Mouse (Mus musculus) hindbrain, postnatal 0 days (tissue): ENCODE results near the gene Ntrk3. TPM values are rescaled to one million over a fixed set of nuclear protein-coding genes. Genes with fewer than 3 reads are reported as not detected.

ENCODE experiments used
- ATAC-seq: fragments of 200-750 bp; cut with Nextera tagmentation; 2 replicates; pipeline ENCODE4 v1.8.0; 2017; ENCODE audit warnings: mild to moderate bottlenecking, moderate TSS enrichment, moderate library complexity
- DNase-seq: peaks from one replicate; pipeline ENCODE4 v3.0.0-alpha.2; 2015; ENCODE audit warnings: low spot score
- H3K27ac ChIP-seq: fragments of 300-500 bp; sonication (generic); 2 replicates; pipeline ENCODE4 v1.5.1; 2014; ENCODE audit warnings: mild to moderate bottlenecking
- H3K27me3 ChIP-seq: fragments of 300-500 bp; sonication (generic); 2 replicates; pipeline ENCODE4 v1.6.1; 2014; ENCODE audit warnings: low read length, mixed read lengths; ENCODE audit not compliant: insufficient read depth
- H3K36me3 ChIP-seq: fragments of 300-500 bp; sonication (generic); 2 replicates; pipeline ENCODE4 v1.6.1; 2014; ENCODE audit warnings: low read length, mixed read lengths; ENCODE audit not compliant: insufficient read depth
- H3K4me1 ChIP-seq: fragments of 300-500 bp; sonication (generic); 2 replicates; pipeline ENCODE4 v1.6.1; 2014; ENCODE audit warnings: antibody characterized with exemption, low read length, mixed read lengths; ENCODE audit not compliant: insufficient read depth
- H3K4me2 ChIP-seq: fragments of 300-500 bp; sonication (generic); 2 replicates; pipeline ENCODE4 v1.6.1; 2014; ENCODE audit warnings: low read depth, mild to moderate bottlenecking, low read length, moderate library complexity, mixed read lengths
- H3K4me3 ChIP-seq: fragments of 300-500 bp; sonication (generic); 2 replicates; pipeline ENCODE4 v1.5.1; 2014; ENCODE audit warnings: low read length
- H3K9ac ChIP-seq: fragments of 300-500 bp; sonication (generic); replicated peaks from 2 replicates; pipeline ENCODE4 v1.6.1; 2014; ENCODE audit warnings: mild to moderate bottlenecking, low read length, moderate library complexity, mixed read lengths
- H3K9me3 ChIP-seq: fragments of 300-500 bp; sonication (generic); 2 replicates; pipeline ENCODE4 v1.6.1; 2016; ENCODE audit warnings: low read length, mixed read lengths
- CTCF ChIP-seq: IDR thresholded peaks from 2 replicates; pipeline ENCODE4 v1.5.1; 2016; ENCODE audit warnings: antibody characterized with exemption, control low read depth, low read depth
- WGBS: fragments of 180-500 bp; shearing (Covaris S2); extraction: QIAGEN DNeasy Blood & Tissue Kit; methylation state at CpG from one replicate; pipeline ENCODE4 v1.1.7; 2014; 5-methylcytosine and 5-hydroxymethylcytosine counted together
- polyA plus RNA-seq: library from polyadenylated mRNA; unstranded; fragments of >200 nt; fragmentation: Nextera tagmentation; extraction: Ambion mirVana; gene quantifications from 2 replicates; pipeline ENCODE4 v1.2.1, GENCODE M21; 2015
- total RNA-seq: library from RNA; depleted of rRNA; stranded (reverse); fragments of >200 nt; gene quantifications from 2 replicates; pipeline ENCODE4 v1.2.3, GENCODE M21; 2014

The Ntrk3 gene
- total and polyA plus RNA-seq, 2 experiments from 2014 or later = 23.5 to 90.8 TPM

- Histone ChIP-seq H3K27me3 (no peaks in the 10 kb centered on the region), H3K4me2 (no peak overlapping the region), H3K27ac (no peak overlapping the region), H3K9me3 (no peaks in the 10 kb centered on the region), H3K4me3 (no peak overlapping the region), H3K4me1 (no peaks in the 10 kb centered on the region), H3K9ac (no peak overlapping the region), H3K36me3 (no peaks in the 10 kb centered on the region; the same call in 1 of the 2 replicates)
- TF ChIP-seq CTCF = no peak
- ATAC-seq (no peak), DNase-seq (no peak)
- WGBS = 61% methylated on average over 1 of the region's 1 CpGs
Observed at GRCm38 (mm10) chr7:78471270-78471669, 266.5 kb downstream of the Ntrk3 start.

GRCm38 (mm10) chr7:78462605-78463004 is 275.2 kb downstream of the Ntrk3 start:
- Histone ChIP-seq H3K4me2 (no peak overlapping the region), H3K4me3 (no peak overlapping the region), H3K4me1 (no peaks in the 10 kb centered on the region), H3K9ac (no peak overlapping the region), H3K27me3 (no peaks in the 10 kb centered on the region), H3K27ac (no peak overlapping the region), H3K36me3 (no peaks in the 10 kb centered on the region; the same call in 1 of the 2 replicates), H3K9me3 (no peaks in the 10 kb centered on the region)
- DNase-seq = no peak
- WGBS = 79% methylated on average over 5 of the region's 5 CpGs
- ATAC-seq = no peak
- TF ChIP-seq CTCF = no peak

GRCm38 (mm10) chr7:78459021-78459420 is 278.8 kb downstream of the Ntrk3 start:
- H3K4me2 ChIP-seq = no peak overlapping the region
- no peak for ATAC-seq
- H3K36me3 ChIP-seq = no peaks in the 10 kb centered on the region; the same call in 1 of the 2 replicates
- no peak for DNase-seq
- no peak overlapping the region for H3K4me3 ChIP-seq
- TF ChIP-seq CTCF = no peak
- H3K4me1 ChIP-seq = no peaks in the 10 kb centered on the region
- H3K9ac ChIP-seq = no peak overlapping the region
- WGBS = 88% methylated on average over 1 of the region's 1 CpGs
- H3K27ac ChIP-seq = no peak overlapping the region
- no peaks in the 10 kb centered on the region for H3K9me3 ChIP-seq
- H3K27me3 ChIP-seq = no peaks in the 10 kb centered on the region

- DNase-seq (no peak), ATAC-seq (no peak)
- Histone ChIP-seq H3K9me3 (no peaks in the 10 kb centered on the region), H3K36me3 (peaks cover 3% of the 10 kb centered on the region), H3K9ac (no peak overlapping the region), H3K4me1 (0 out of 2 replicates have a peak, but pooled peaks cover 3% of the 10 kb centered on the region), H3K4me2 (no peak overlapping the region), H3K4me3 (no peak overlapping the region), H3K27ac (no peak overlapping the region), H3K27me3 (no peaks in the 10 kb centered on the region)
- TF ChIP-seq CTCF = no peak
- 83% methylated on average over 2 of the region's 2 CpGs for WGBS
Observed at GRCm38 (mm10) chr7:78451666-78452065, 286.1 kb downstream of the Ntrk3 start.

GRCm38 (mm10) chr7:78449909-78450592 is 287.8 kb downstream of the Ntrk3 start:
- DNase-seq = peak; percentile 71
- WGBS = 45% methylated on average over 6 of the region's 6 CpGs
- no peak for ATAC-seq

GRCm38 (mm10) chr7:78448841-78449240 is 289.0 kb downstream of the Ntrk3 start:
- WGBS = 81% methylated on average over 2 of the region's 2 CpGs
- Histone ChIP-seq H3K4me2 (no peak overlapping the region), H3K27ac (no peak overlapping the region), H3K9ac (no peak overlapping the region), H3K4me1 (0 out of 2 replicates have a peak, but pooled peaks cover 3% of the 10 kb centered on the region), H3K27me3 (no peaks in the 10 kb centered on the region), H3K36me3 (peaks cover 7% of the 10 kb centered on the region), H3K4me3 (no peak overlapping the region), H3K9me3 (no peaks in the 10 kb centered on the region)
- ATAC-seq = no peak
- no peak for TF ChIP-seq CTCF
- no peak for DNase-seq

More at GRCm38 (mm10) chr7:78449909-78450592, 287.8 kb downstream of the Ntrk3 start:
- TF ChIP-seq CTCF = no peak
- Histone ChIP-seq H3K9me3 (no peaks in the 10 kb centered on the region), H3K9ac (no peak overlapping the region), H3K4me3 (no peak overlapping the region), H3K4me2 (no peak overlapping the region), H3K4me1 (0 out of 2 replicates have a peak, but pooled peaks cover 3% of the 10 kb centered on the region), H3K36me3 (peaks cover 7% of the 10 kb centered on the region), H3K27ac (no peak overlapping the region), H3K27me3 (no peaks in the 10 kb centered on the region)
